Mouse (Mus musculus): ENCODE results near the gene Csrp3. TPM values are rescaled to one million over a fixed set of nuclear protein-coding genes. Genes with fewer than 3 reads are reported as not detected.

The Csrp3 gene
- total and polyA plus RNA-seq, 3 experiments: 0.17 to 0.81 TPM; not detected in 1

DNA sequence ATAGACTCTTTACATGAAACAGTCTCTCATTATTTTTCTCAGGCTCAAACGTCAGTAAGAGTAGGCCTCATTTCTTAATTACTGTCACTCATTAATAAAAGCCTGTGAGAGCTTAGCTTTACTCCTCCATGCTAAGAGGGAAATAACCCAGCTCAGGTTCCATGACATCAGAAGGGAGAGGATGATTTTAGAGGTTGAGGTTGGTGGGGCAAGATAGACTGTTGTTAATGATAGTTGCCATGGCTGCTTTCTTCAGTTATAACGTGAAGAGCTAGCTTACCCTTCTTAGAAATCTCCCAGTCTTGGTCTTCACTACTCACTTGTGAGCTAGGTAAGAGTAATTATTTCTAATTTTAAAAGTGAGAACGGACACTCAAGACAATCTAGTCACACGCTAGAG lies 57.7 kb downstream of the Csrp3 start:
- DNase-seq (ENCODE audit: low read depth, low spot score): peak; percentile 81
- Histone ChIP-seq H3K9ac (ENCODE audit: control insufficient read depth, low read depth, low read length, poor library complexity, severe bottlenecking) (peak overlapping the region; percentile 86), H3K36me3 (ENCODE audit: control insufficient read depth in 1 of 2, insufficient read depth in 2 of 2, low read length in 2 of 2) (peaks cover 7 to 29% of the 10 kb centered on the region in 2 experiments), H3K4me1 (ENCODE audit: control insufficient read depth in 1 of 2, insufficient read depth in 2 of 2, low read length in 2 of 2) (peaks cover 13 to 16% of the 10 kb centered on the region in 2 experiments), H3K79me2 (ENCODE audit: control insufficient read depth, insufficient read depth, low read length, poor library complexity) (peaks cover 19% of the 10 kb centered on the region), H3K27me3 (ENCODE audit: control insufficient read depth in 1 of 2, insufficient read depth in 2 of 2, low read length in 2 of 2) (no peaks in the 10 kb centered on the region), H3K4me3 (ENCODE audit: control insufficient read depth in 1 of 2, insufficient read depth in 1 of 2, low read depth in 2 of 2, low read length in 2 of 2) (peak overlapping the region; percentile 8 to 98), H3K9me3 (replicated peaks; ENCODE audit: insufficient read depth, low read length) (no peaks in the 10 kb centered on the region), H3K27ac (ENCODE audit: control insufficient read depth, low read depth, low read length) (peak overlapping the region; percentile 41)
- TF ChIP-seq NELFE (IDR thresholded peaks at IDR 0.05; ENCODE audit: low read depth, low read length): no peak
- no peak for TF ChIP-seq POLR2AphosphoS5 (IDR thresholded peaks at IDR 0.05; ENCODE audit: borderline replicate concordance, low read depth, low read length)
- no peak for TF ChIP-seq ZC3H11A (IDR thresholded peaks at IDR 0.05; ENCODE audit: low read depth, low read length)
- no peak for TF ChIP-seq UBTF (IDR thresholded peaks at IDR 0.05; ENCODE audit: borderline replicate concordance, insufficient read depth, low read depth, low read length)
- no peak for TF ChIP-seq MAFK (IDR thresholded peaks at IDR 0.05; ENCODE audit: borderline replicate concordance, low read depth, low read length)
- TF ChIP-seq CHD1 (IDR thresholded peaks at IDR 0.05; ENCODE audit: low read depth, low read length): no peak
- TF ChIP-seq MYC (IDR thresholded peaks at IDR 0.05; ENCODE audit: low read depth, low read length): 0 out of 2 replicates have a peak, but pooled peaks have one; percentile 30
- TF ChIP-seq EP300 (IDR thresholded peaks at IDR 0.05; ENCODE audit: low read depth in 1 of 2, low read length in 2 of 2): peak; percentile 55 to 71; a peak in 3 of 4 replicates
- TF ChIP-seq GATA1 (IDR thresholded peaks at IDR 0.05; ENCODE audit: low read depth, low read length): peak; percentile 80
- no peak for TF ChIP-seq HCFC1 (IDR thresholded peaks at IDR 0.05; ENCODE audit: low read depth, low read length)
- TF ChIP-seq MAX (IDR thresholded peaks at IDR 0.05; ENCODE audit: low read length): no peak
- no peak for TF ChIP-seq ZNF384 (IDR thresholded peaks at IDR 0.05; ENCODE audit: low read depth, low read length)
- TF ChIP-seq ETS1 (IDR thresholded peaks at IDR 0.05; ENCODE audit: low read depth, low read length): peak; percentile 79
- peak; percentile 75 for TF ChIP-seq RCOR1 (IDR thresholded peaks at IDR 0.05; ENCODE audit: low read depth, low read length)
- TF ChIP-seq MYB (IDR thresholded peaks at IDR 0.05; ENCODE audit: low read depth, low read length): no peak
- no peak for TF ChIP-seq ELF1 (IDR thresholded peaks at IDR 0.05; ENCODE audit: low read depth, low read length)
- no peak for TF ChIP-seq USF1 (IDR thresholded peaks at IDR 0.05; ENCODE audit: low read depth, low read length)
- no peak for TF ChIP-seq POLR2AphosphoS2 (IDR thresholded peaks at IDR 0.05; ENCODE audit: low read length)
- no peak for TF ChIP-seq NRF1 (IDR thresholded peaks at IDR 0.05; ENCODE audit: insufficient read depth, low read depth, low read length, poor library complexity, severe bottlenecking)
- TF ChIP-seq TBP (IDR thresholded peaks at IDR 0.05; ENCODE audit: low read depth, low read length): 0 out of 2 replicates have a peak, but pooled peaks have one; percentile 39
- peak; percentile 67; the same call in 1 of the 2 replicates for TF ChIP-seq MXI1 (IDR thresholded peaks at IDR 0.05; ENCODE audit: low read depth, low read length)
- no peak for TF ChIP-seq ZMIZ1 (IDR thresholded peaks at IDR 0.05; ENCODE audit: low read depth, low read length)
- TF ChIP-seq USF2 (IDR thresholded peaks at IDR 0.05; ENCODE audit: borderline replicate concordance in 1 of 2, insufficient read depth in 1 of 2, low read depth in 1 of 2, low read length in 2 of 2): no peak
- TF ChIP-seq E2F4 (IDR thresholded peaks at IDR 0.05; ENCODE audit: borderline replicate concordance, low read depth, low read length): no peak
- no peak for TF ChIP-seq CTCF (IDR thresholded peaks at IDR 0.05 in 2 of 3, conservative IDR thresholded peaks at IDR 0.05 in 1 of 3; ENCODE audit: control insufficient read depth in 1 of 3, insufficient read depth in 1 of 3, low read depth in 2 of 3, low read length in 3 of 3, poor library complexity in 1 of 3, severe bottlenecking in 1 of 3)
- no peak for TF ChIP-seq JUND (IDR thresholded peaks at IDR 0.05; ENCODE audit: low read depth, low read length)
- TF ChIP-seq RAD21 (IDR thresholded peaks at IDR 0.05; ENCODE audit: low read depth, low read length): no peak
- TF ChIP-seq MAZ (IDR thresholded peaks at IDR 0.05; ENCODE audit: low read depth, low read length): 0 out of 2 replicates have a peak, but pooled peaks have one; percentile 38
- TF ChIP-seq MEF2A (IDR thresholded peaks at IDR 0.05; ENCODE audit: extremely low read depth, insufficient replicate concordance, low read depth, low read length, poor library complexity, severe bottlenecking): no peak
- no peak for TF ChIP-seq TAL1 (IDR thresholded peaks at IDR 0.05; ENCODE audit: low read length)
- no peak for TF ChIP-seq GABPA (IDR thresholded peaks at IDR 0.05; ENCODE audit: low read depth, low read length)
- no peak; the same call in 1 of the 2 replicates for TF ChIP-seq BHLHE40 (IDR thresholded peaks at IDR 0.05; ENCODE audit: borderline replicate concordance, low read depth, low read length)
- peak; percentile 93 for TF ChIP-seq SIN3A (IDR thresholded peaks at IDR 0.05; ENCODE audit: low read length)
- no peak for TF ChIP-seq CHD2 (IDR thresholded peaks at IDR 0.05; ENCODE audit: low read length)
- TF ChIP-seq SMC3 (IDR thresholded peaks at IDR 0.05; ENCODE audit: low read depth, low read length): no peak
- TF ChIP-seq KAT2A (conservative IDR thresholded peaks at IDR 0.05; ENCODE audit: low read depth, low read length): no peak
- TF ChIP-seq TCF12 (IDR thresholded peaks at IDR 0.05; ENCODE audit: low read depth, low read length): peak; percentile 60
- no peak for TF ChIP-seq ZKSCAN1 (IDR thresholded peaks at IDR 0.05; ENCODE audit: low read depth, low read length)
